Mouse (Mus musculus): ENCODE results near the gene Hlf.

DNA sequence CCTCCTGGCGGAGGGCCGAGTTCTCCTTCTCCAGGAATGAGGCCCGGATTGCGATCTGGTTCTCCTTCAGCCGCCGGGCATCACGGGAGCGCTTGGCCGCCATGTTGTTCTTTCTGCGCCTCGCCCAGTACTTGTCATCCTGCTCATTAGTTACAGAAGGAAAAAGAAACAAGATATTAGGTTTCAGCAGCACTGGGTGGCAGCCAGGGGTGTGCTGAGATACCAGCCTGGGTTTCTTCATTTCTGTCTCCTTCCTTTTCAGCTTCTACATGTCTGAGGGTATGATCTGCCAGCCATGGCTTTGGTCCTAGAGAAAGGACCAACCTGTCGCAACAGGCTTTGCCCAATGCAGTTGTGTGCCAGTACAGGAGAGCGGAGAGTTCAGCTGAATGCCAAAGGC, 49.9 kb downstream of the Hlf start:
- TF ChIP-seq CTCF (IDR thresholded peaks at IDR 0.05), result no peak
- no peak for TF ChIP-seq EP300 (IDR thresholded peaks at IDR 0.05)

Data from lung, postnatal 0 days (tissue).